Mouse (Mus musculus) myocyte (in vitro differentiated cells): ENCODE measurements at regions not wholly inside any gene's neighbourhood (a gene's known extent, or its start where the extent isn't known, plus 50 kb on each side); places are given as distances from the start of the nearest gene placed in this dataset.

Experiments used
- H3K27me3 ChIP-seq: one replicate; pipeline ENCODE4 v1.6.1; 2011; ENCODE audit not compliant: control insufficient read depth, insufficient read depth, insufficient read length
- H3K36me3 ChIP-seq: one replicate; pipeline ENCODE4 v1.6.1; 2011; ENCODE audit not compliant: control insufficient read depth, insufficient read depth
- H3K4me2 ChIP-seq: one replicate; pipeline ENCODE4 v1.6.1; 2011; ENCODE audit warnings: low read depth, control low read depth
- H3K4me3 ChIP-seq: one replicate; pipeline ENCODE4 v1.5.1; 2011; ENCODE audit warnings: mild to moderate bottlenecking, control low read depth, moderate library complexity
- H3K79me2 ChIP-seq: one replicate; pipeline ENCODE4 v1.6.1; 2011; ENCODE audit not compliant: control insufficient read depth, insufficient read depth
- H3ac ChIP-seq: one replicate; pipeline ENCODE4 v1.6.1; 2011; ENCODE audit not compliant: control insufficient read depth, insufficient read length
- CEBPB ChIP-seq: IDR thresholded peaks from 2 replicates; pipeline ENCODE4 v1.6.1; 2011; ENCODE audit warnings: mild to moderate bottlenecking, moderate library complexity; ENCODE audit not compliant: poor library complexity, insufficient read depth, severe bottlenecking
- E2F4 ChIP-seq: IDR thresholded peaks from one replicate; pipeline ENCODE4 v1.6.1; 2011; ENCODE audit warnings: mild to moderate bottlenecking, control low read depth, moderate library complexity; ENCODE audit not compliant: insufficient read depth
- MAX ChIP-seq: IDR thresholded peaks from one replicate; pipeline ENCODE4 v1.6.1; 2011; ENCODE audit warnings: low read depth, mild to moderate bottlenecking, control low read depth
- MYOD1 ChIP-seq, 3 experiments: IDR thresholded peaks; one replicate each; pipeline ENCODE4 v1.6.1; 2011; ENCODE audit warnings: control low read depth in 2 of 3, low read depth in 2 of 3, mild to moderate bottlenecking in 2 of 3, moderate library complexity in 1 of 3; ENCODE audit not compliant: insufficient read length in 2 of 3, control insufficient read depth in 1 of 3
- MYOG ChIP-seq, 3 experiments: IDR thresholded peaks; one replicate each; pipeline ENCODE4 v1.6.1; 2011; ENCODE audit warnings: control low read depth in 2 of 3, low read depth in 2 of 3, mild to moderate bottlenecking in 2 of 3; ENCODE audit not compliant: insufficient read length in 2 of 3, control insufficient read depth in 1 of 3, insufficient read depth in 1 of 3
- POLR2A ChIP-seq: IDR thresholded peaks from one replicate; pipeline ENCODE4 v1.6.1; 2011; ENCODE audit warnings: low read depth, mild to moderate bottlenecking, control low read depth, moderate library complexity; ENCODE audit not compliant: insufficient read length
- POLR2AphosphoS2 ChIP-seq: IDR thresholded peaks from one replicate; pipeline ENCODE4 v1.6.1; 2011; ENCODE audit warnings: low read depth, control low read depth; ENCODE audit not compliant: insufficient read length
- REST ChIP-seq: IDR thresholded peaks from one replicate; pipeline ENCODE4 v1.6.1; 2011; ENCODE audit warnings: mild to moderate bottlenecking, control low read depth, moderate library complexity; ENCODE audit not compliant: insufficient read depth, insufficient read length
- SRF ChIP-seq: IDR thresholded peaks from one replicate; pipeline ENCODE4 v1.6.1; 2011; ENCODE audit warnings: low read depth; ENCODE audit not compliant: control insufficient read depth, insufficient read length
- TCF12 ChIP-seq: IDR thresholded peaks from one replicate; pipeline ENCODE4 v1.6.1; 2011; ENCODE audit warnings: mild to moderate bottlenecking, control low read depth; ENCODE audit not compliant: poor library complexity, insufficient read depth, severe bottlenecking
- TCF3 ChIP-seq: IDR thresholded peaks from one replicate; pipeline ENCODE4 v1.6.1; 2011; ENCODE audit warnings: low read depth, control low read depth; ENCODE audit not compliant: insufficient read length
- USF1 ChIP-seq: IDR thresholded peaks from one replicate; pipeline ENCODE4 v1.6.1; 2011; ENCODE audit warnings: low read depth, mild to moderate bottlenecking, control low read depth, moderate library complexity

- TF ChIP-seq MYOD1 (IDR thresholded peaks at IDR 0.05; ENCODE audit: control insufficient read depth in 1 of 3, insufficient read length in 2 of 3, low read depth in 2 of 3): no peak
- TF ChIP-seq TCF3: no peak
- no peak for TF ChIP-seq MYOG (IDR thresholded peaks at IDR 0.05; ENCODE audit: control insufficient read depth in 1 of 3, insufficient read depth in 1 of 3, insufficient read length in 2 of 3, low read depth in 2 of 3)
- no peak for TF ChIP-seq MAX
- TF ChIP-seq TCF12: no peak
- no peak for TF ChIP-seq CEBPB
- no peak for TF ChIP-seq POLR2AphosphoS2
- no peak for TF ChIP-seq USF1
- TF ChIP-seq SRF: no peak
- TF ChIP-seq E2F4: no peak
- no peak for TF ChIP-seq POLR2A
- H3K79me2 ChIP-seq: no peaks in the 10 kb centered on the region
- peak overlapping the region; percentile 37 for H3K4me2 ChIP-seq
- no peaks in the 10 kb centered on the region for H3K36me3 ChIP-seq
- H3K27me3 ChIP-seq: no peaks in the 10 kb centered on the region
- H3ac ChIP-seq: no peak overlapping the region
- no peak overlapping the region for H3K4me3 ChIP-seq
Observed at GRCm38 (mm10) chr7:84466479-84466878, 56.5 kb upstream of the Arnt2 start.

- TF ChIP-seq POLR2A (no peak), MAX (no peak), TCF3 (no peak), MYOG (IDR thresholded peaks at IDR 0.05; ENCODE audit: control insufficient read depth in 1 of 3, insufficient read depth in 1 of 3, insufficient read length in 2 of 3, low read depth in 2 of 3) (no peak), E2F4 (no peak), POLR2AphosphoS2 (no peak), CEBPB (no peak), SRF (no peak), TCF12 (no peak), REST (no peak), USF1 (no peak), MYOD1 (IDR thresholded peaks at IDR 0.05; ENCODE audit: control insufficient read depth in 1 of 3, insufficient read length in 2 of 3, low read depth in 2 of 3) (no peak)
Observed at GRCm38 (mm10) chr7:84465587-84466202, 55.7 kb upstream of the Arnt2 start.

More at GRCm38 (mm10) chr7:84465587-84466202, 55.7 kb upstream of the Arnt2 start:
- Histone ChIP-seq H3K36me3 (no peaks in the 10 kb centered on the region), H3K4me2 (peak overlapping the region; percentile 37), H3K79me2 (no peaks in the 10 kb centered on the region), H3ac (no peak overlapping the region), H3K27me3 (no peaks in the 10 kb centered on the region), H3K4me3 (no peak overlapping the region)
